Mouse (Mus musculus) spleen, adult 10 weeks (tissue): ENCODE results near the gene Gsta1. TPM values are rescaled to one million over a fixed set of nuclear protein-coding genes. Genes with fewer than 3 reads are reported as not detected.

Experiments
- polyA plus RNA-seq: library from polyadenylated mRNA; stranded (reverse); fragments of 350-450 nt; fragmentation: Illumina TruSeq; extraction: RNeasy Lipid Tissue Mini Kit (QIAGEN cat#74804); gene quantifications from one replicate; pipeline ENCODE4 v1.2.3, GENCODE M21; 2015; ENCODE audit warnings: low replicate concordance; ENCODE audit not compliant: insufficient read depth

Gene Gsta1
- polyA plus RNA-seq, result not detected

DNA sequence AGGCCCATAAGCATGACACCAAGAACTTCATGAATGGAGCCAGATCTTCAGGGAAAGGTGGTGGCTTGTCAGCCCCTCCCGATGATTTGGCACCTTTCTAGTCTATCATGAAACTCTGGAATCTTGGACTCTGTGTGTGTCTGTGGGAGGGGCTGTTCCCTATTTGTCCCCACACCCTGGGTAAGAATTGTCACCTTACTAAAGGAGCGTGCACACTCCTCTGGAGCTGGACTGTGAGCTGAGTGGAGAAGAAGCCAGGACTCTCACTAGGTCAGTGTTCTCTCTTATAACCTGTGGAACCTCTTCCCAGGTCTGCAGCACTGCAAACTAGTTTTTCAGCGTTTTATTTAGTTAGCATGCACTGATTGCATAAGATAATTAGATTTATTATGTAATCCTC is at the start of gene Gsta1:
Gene Gsta1, plus strand, starts transcription at position 196 of the 400 bp plus-strand sequence.

DNA sequence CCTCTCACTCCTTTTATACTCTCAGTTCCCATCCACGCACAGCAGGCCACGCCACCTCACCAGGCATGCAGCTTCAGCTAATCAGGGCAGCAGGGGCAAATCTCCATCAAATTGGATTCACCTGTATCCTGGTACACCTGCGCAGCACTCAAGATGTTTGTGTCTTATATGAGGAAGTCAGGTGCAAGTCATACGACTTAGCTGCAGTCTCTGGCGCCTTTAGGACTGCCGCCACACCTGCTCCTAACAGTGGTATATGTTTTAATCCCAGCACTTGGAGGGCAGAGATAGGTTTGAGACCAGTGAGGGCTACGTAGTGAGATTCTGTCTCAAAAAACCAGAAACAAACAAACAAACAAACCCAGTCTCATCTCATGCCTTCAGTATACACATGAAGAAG is 48.0 kb upstream of the Gsta1 start, which contains the start of gene Gsta4:
Gene Gsta4, plus strand, starts transcription at position 301 of the 400 bp plus-strand sequence.

GRCm38 (mm10) chr9:78256914-78257313 is 26.5 kb downstream of the Gsta1 start, which contains the start of gene Gm3776:
Gene Gm3776, plus strand, starts transcription at chr9:78257129.

GRCm38 (mm10) chr9:78289723-78290122 is 59.3 kb downstream of the Gsta1 start, which contains the start of gene Gm10639:
Gene Gm10639, plus strand, starts transcription at chr9:78289923.

Other genes starting within 250 kb of the Gsta1 start
- not detected for gene Gcm1, start 178.7 kb upstream of the Gsta1 start, polyA plus RNA-seq
- gene Fbxo9, start 121.6 kb upstream of the Gsta1 start, polyA plus RNA-seq, result 73.0 TPM
- 9.6 TPM for gene Ick, start 121.5 kb upstream of the Gsta1 start, polyA plus RNA-seq
- gene Gsta4, start 47.9 kb upstream of the Gsta1 start, polyA plus RNA-seq, result 12.8 TPM
- not detected for gene Gm3776, start 26.5 kb downstream of the Gsta1 start, polyA plus RNA-seq
- not detected for gene Gm10639, start 59.3 kb downstream of the Gsta1 start, polyA plus RNA-seq
- gene Omt2a, start 84.1 kb downstream of the Gsta1 start, polyA plus RNA-seq, result not detected
- gene Omt2b, start 96.9 kb downstream of the Gsta1 start, polyA plus RNA-seq, result not detected
- gene Gsta2, start 125.1 kb downstream of the Gsta1 start, polyA plus RNA-seq, result not detected
- gene Dppa5a, start 137.5 kb downstream of the Gsta1 start, polyA plus RNA-seq, result not detected
- not detected for gene Ooep, start 148.1 kb downstream of the Gsta1 start, polyA plus RNA-seq
- gene Ddx43, start 165.1 kb downstream of the Gsta1 start, polyA plus RNA-seq, result 1.5 TPM
- 6.5 TPM for gene Cgas, start 212.6 kb downstream of the Gsta1 start, polyA plus RNA-seq
- gene Mto1, start 217.6 kb downstream of the Gsta1 start, polyA plus RNA-seq, result 24.9 TPM
- not detected for gene Gm17324, start 218.1 kb downstream of the Gsta1 start, polyA plus RNA-seq